Mouse (Mus musculus): ENCODE results near the gene Smco1. TPM values are rescaled to one million over a fixed set of nuclear protein-coding genes. Genes with fewer than 3 reads are reported as not detected.
A peak's percentile ranks its signal among the peaks of the same experiment; 100 is the strongest.
"Not testable (repeated sequence)": the region's sequence is repeated elsewhere in the genome, so short reads cannot be mapped to it uniquely, and the experiment has no call there.

The Smco1 gene
- polyA plus RNA-seq, 1 experiment from 2014 or later, result not detected

- Histone ChIP-seq H3K27me3 (replicated peaks; ENCODE audit: insufficient read depth, low read length) (no peaks in the 10 kb centered on the region), H3K27ac (ENCODE audit: low read length) (no peak overlapping the region), H3K4me3 (ENCODE audit: low read depth, low read length) (no peak overlapping the region), H3K4me2 (replicated peaks; ENCODE audit: low read depth, low read length) (no peak overlapping the region), H3K9ac (replicated peaks; ENCODE audit: low read depth) (no peak overlapping the region), H3K36me3 (ENCODE audit: insufficient read depth, low read length) (no peaks in the 10 kb centered on the region), H3K4me1 (ENCODE audit: insufficient read depth, low read depth, low read length) (peaks cover 4% of the 10 kb centered on the region; the same call in 1 of the 2 replicates), H3K9me3 (ENCODE audit: low read length) (no peaks in the 10 kb centered on the region)
- WGBS, result 63% methylated on average over 1 of the region's 1 CpGs
- DNase-seq (ENCODE audit: low spot score) (no peak), ATAC-seq (no peak)
- TF ChIP-seq EP300 (IDR thresholded peaks at IDR 0.05), result no peak
- TF ChIP-seq CTCF (IDR thresholded peaks at IDR 0.05), result no peak
Observed at GRCm38 (mm10) chr16:32275830-32276229, 4.6 kb downstream of the Smco1 start.

GRCm38 (mm10) chr16:32277308-32278256 is 6.3 kb downstream of the Smco1 start, which contains the start of gene Rnf168:
Gene Rnf168, plus strand, starts transcription at chr16:32277459.
- Histone ChIP-seq H3K4me2 (replicated peaks; ENCODE audit: low read depth, low read length) (peak within 1 kb of the TSS; percentile 73), H3K9ac (replicated peaks; ENCODE audit: low read depth) (peak within 1 kb of the TSS; percentile 79), H3K27me3 (replicated peaks; ENCODE audit: insufficient read depth, low read length) (no peaks in the 10 kb centered on the region), H3K4me3 (ENCODE audit: low read depth, low read length) (peak within 1 kb of the TSS; percentile 87), H3K36me3 (ENCODE audit: insufficient read depth, low read length) (no peaks in the 10 kb centered on the region), H3K27ac (ENCODE audit: low read length) (peak within 1 kb of the TSS; percentile 97), H3K4me1 (ENCODE audit: insufficient read depth, low read depth, low read length) (peaks cover 4% of the 10 kb centered on the region; the same call in 1 of the 2 replicates), H3K9me3 (ENCODE audit: low read length) (no peaks in the 10 kb centered on the region)
- WGBS, result under 1% methylated on average over 62 of the region's 75 CpGs
- TF ChIP-seq EP300 (IDR thresholded peaks at IDR 0.05), result no peak
- no peak for TF ChIP-seq CTCF (IDR thresholded peaks at IDR 0.05)
- DNase-seq (ENCODE audit: low spot score) (peak; percentile 95), ATAC-seq (peak; percentile 97)

- 32% methylated on average over 7 of the region's 7 CpGs for WGBS
- ATAC-seq (no peak), DNase-seq (ENCODE audit: low spot score) (no peak)
- Histone ChIP-seq H3K9ac (replicated peaks; ENCODE audit: low read depth) (peak overlapping the region; percentile 79), H3K9me3 (ENCODE audit: low read length) (no peaks in the 10 kb centered on the region), H3K4me1 (ENCODE audit: insufficient read depth, low read depth, low read length) (peaks cover 4% of the 10 kb centered on the region; the same call in 1 of the 2 replicates), H3K4me3 (ENCODE audit: low read depth, low read length) (peak overlapping the region; percentile 87), H3K27ac (ENCODE audit: low read length) (peak overlapping the region; percentile 97), H3K27me3 (replicated peaks; ENCODE audit: insufficient read depth, low read length) (no peaks in the 10 kb centered on the region), H3K36me3 (ENCODE audit: insufficient read depth, low read length) (0 out of 2 replicates have a peak, but pooled peaks cover 5% of the 10 kb centered on the region), H3K4me2 (replicated peaks; ENCODE audit: low read depth, low read length) (peak overlapping the region; percentile 73)
- TF ChIP-seq CTCF (IDR thresholded peaks at IDR 0.05), result no peak
- no peak for TF ChIP-seq EP300 (IDR thresholded peaks at IDR 0.05)
Observed at GRCm38 (mm10) chr16:32278396-32278795, 7.1 kb downstream of the Smco1 start.

- H3K9me3 ChIP-seq (ENCODE audit: low read length), result no peaks in the 10 kb centered on the region
- H3K4me2 ChIP-seq (replicated peaks; ENCODE audit: low read depth, low read length), result no peak overlapping the region
- peaks cover 10% of the 10 kb centered on the region; the same call in 1 of the 2 replicates for H3K36me3 ChIP-seq (ENCODE audit: insufficient read depth, low read length)
- no peak overlapping the region for H3K9ac ChIP-seq (replicated peaks; ENCODE audit: low read depth)
- WGBS, result 94% methylated on average over 8 of the region's 8 CpGs
- DNase-seq (ENCODE audit: low spot score), result no peak
- H3K4me1 ChIP-seq (ENCODE audit: insufficient read depth, low read depth, low read length), result peaks cover 4% of the 10 kb centered on the region; the same call in 1 of the 2 replicates
- TF ChIP-seq CTCF (IDR thresholded peaks at IDR 0.05) (no peak), EP300 (IDR thresholded peaks at IDR 0.05) (no peak)
- H3K27ac ChIP-seq (ENCODE audit: low read length), result no peak overlapping the region
- no peaks in the 10 kb centered on the region for H3K27me3 ChIP-seq (replicated peaks; ENCODE audit: insufficient read depth, low read length)
- no peak for ATAC-seq
- no peak overlapping the region for H3K4me3 ChIP-seq (ENCODE audit: low read depth, low read length)
Observed at GRCm38 (mm10) chr16:32280211-32280610, 8.9 kb downstream of the Smco1 start.

- H3K4me1 ChIP-seq (ENCODE audit: insufficient read depth, low read depth, low read length), result peaks cover 4% of the 10 kb centered on the region; the same call in 1 of the 2 replicates
- 0 out of 2 replicates have a peak, but pooled peaks have one; percentile 1 for TF ChIP-seq CTCF (IDR thresholded peaks at IDR 0.05)
- no peak for TF ChIP-seq EP300 (IDR thresholded peaks at IDR 0.05)
- H3K27me3 ChIP-seq (replicated peaks; ENCODE audit: insufficient read depth, low read length), result no peaks in the 10 kb centered on the region
- H3K9me3 ChIP-seq (ENCODE audit: low read length), result no peaks in the 10 kb centered on the region
- H3K27ac ChIP-seq (ENCODE audit: low read length), result no peak overlapping the region
- H3K36me3 ChIP-seq (ENCODE audit: insufficient read depth, low read length), result peaks cover 18% of the 10 kb centered on the region; the same call in 1 of the 2 replicates
- no peak overlapping the region for H3K4me2 ChIP-seq (replicated peaks; ENCODE audit: low read depth, low read length)
- DNase-seq (ENCODE audit: low spot score), result no peak
- no peak for ATAC-seq
- no peak overlapping the region for H3K4me3 ChIP-seq (ENCODE audit: low read depth, low read length)
- no peak overlapping the region for H3K9ac ChIP-seq (replicated peaks; ENCODE audit: low read depth)
Observed at GRCm38 (mm10) chr16:32282608-32283007, 11.3 kb downstream of the Smco1 start.

- Histone ChIP-seq H3K9me3 (ENCODE audit: low read length) (no peaks in the 10 kb centered on the region), H3K4me1 (ENCODE audit: insufficient read depth, low read depth, low read length) (no peaks in the 10 kb centered on the region), H3K4me2 (replicated peaks; ENCODE audit: low read depth, low read length) (no peak overlapping the region), H3K9ac (replicated peaks; ENCODE audit: low read depth) (no peak overlapping the region), H3K36me3 (ENCODE audit: insufficient read depth, low read length) (peaks cover 13% of the 10 kb centered on the region), H3K27me3 (replicated peaks; ENCODE audit: insufficient read depth, low read length) (no peaks in the 10 kb centered on the region), H3K27ac (ENCODE audit: low read length) (no peak overlapping the region), H3K4me3 (ENCODE audit: low read depth, low read length) (no peak overlapping the region)
- 95% methylated on average over 4 of the region's 4 CpGs for WGBS
- TF ChIP-seq EP300 (IDR thresholded peaks at IDR 0.05) (no peak), CTCF (IDR thresholded peaks at IDR 0.05) (no peak)
- no peak for ATAC-seq
- DNase-seq (ENCODE audit: low spot score), result no peak
Observed at GRCm38 (mm10) chr16:32291821-32292220, 20.6 kb downstream of the Smco1 start.

- not testable (repeated sequence) for DNase-seq (ENCODE audit: low spot score); H3K27ac ChIP-seq (ENCODE audit: low read length); H3K9ac ChIP-seq (replicated peaks; ENCODE audit: low read depth); H3K4me3 ChIP-seq (ENCODE audit: low read depth, low read length); H3K9me3 ChIP-seq (ENCODE audit: low read length); H3K4me2 ChIP-seq (replicated peaks; ENCODE audit: low read depth, low read length); H3K27me3 ChIP-seq (replicated peaks; ENCODE audit: insufficient read depth, low read length); H3K4me1 ChIP-seq (ENCODE audit: insufficient read depth, low read depth, low read length); ATAC-seq
- WGBS, result 96% methylated on average over 4 of the region's 4 CpGs
- peaks cover 19% of the 10 kb centered on the region for H3K36me3 ChIP-seq (ENCODE audit: insufficient read depth, low read length)
Observed at GRCm38 (mm10) chr16:32299617-32300016, 28.3 kb downstream of the Smco1 start.
